Mouse (Mus musculus) myocyte (in vitro differentiated cells): ENCODE results near the gene Kctd21.

Experiments
- CEBPB ChIP-seq: IDR thresholded peaks from 2 replicates; pipeline ENCODE4 v1.6.1; 2011; ENCODE audit warnings: mild to moderate bottlenecking, moderate library complexity; ENCODE audit not compliant: poor library complexity, insufficient read depth, severe bottlenecking
- E2F4 ChIP-seq: IDR thresholded peaks from one replicate; pipeline ENCODE4 v1.6.1; 2011; ENCODE audit warnings: mild to moderate bottlenecking, control low read depth, moderate library complexity; ENCODE audit not compliant: insufficient read depth
- MAX ChIP-seq: IDR thresholded peaks from one replicate; pipeline ENCODE4 v1.6.1; 2011; ENCODE audit warnings: low read depth, mild to moderate bottlenecking, control low read depth
- MYOD1 ChIP-seq, 3 experiments: IDR thresholded peaks; one replicate each; pipeline ENCODE4 v1.6.1; 2011; ENCODE audit warnings: control low read depth in 2 of 3, low read depth in 2 of 3, mild to moderate bottlenecking in 2 of 3, moderate library complexity in 1 of 3; ENCODE audit not compliant: insufficient read length in 2 of 3, control insufficient read depth in 1 of 3
- MYOG ChIP-seq, 3 experiments: IDR thresholded peaks; one replicate each; pipeline ENCODE4 v1.6.1; 2011; ENCODE audit warnings: control low read depth in 2 of 3, low read depth in 2 of 3, mild to moderate bottlenecking in 2 of 3; ENCODE audit not compliant: insufficient read length in 2 of 3, control insufficient read depth in 1 of 3, insufficient read depth in 1 of 3
- POLR2A ChIP-seq: IDR thresholded peaks from one replicate; pipeline ENCODE4 v1.6.1; 2011; ENCODE audit warnings: low read depth, mild to moderate bottlenecking, control low read depth, moderate library complexity; ENCODE audit not compliant: insufficient read length
- POLR2AphosphoS2 ChIP-seq: IDR thresholded peaks from one replicate; pipeline ENCODE4 v1.6.1; 2011; ENCODE audit warnings: low read depth, control low read depth; ENCODE audit not compliant: insufficient read length
- REST ChIP-seq: IDR thresholded peaks from one replicate; pipeline ENCODE4 v1.6.1; 2011; ENCODE audit warnings: mild to moderate bottlenecking, control low read depth, moderate library complexity; ENCODE audit not compliant: insufficient read depth, insufficient read length
- TCF12 ChIP-seq: IDR thresholded peaks from one replicate; pipeline ENCODE4 v1.6.1; 2011; ENCODE audit warnings: mild to moderate bottlenecking, control low read depth; ENCODE audit not compliant: poor library complexity, insufficient read depth, severe bottlenecking
- TCF3 ChIP-seq: IDR thresholded peaks from one replicate; pipeline ENCODE4 v1.6.1; 2011; ENCODE audit warnings: low read depth, control low read depth; ENCODE audit not compliant: insufficient read length
- USF1 ChIP-seq: IDR thresholded peaks from one replicate; pipeline ENCODE4 v1.6.1; 2011; ENCODE audit warnings: low read depth, mild to moderate bottlenecking, control low read depth, moderate library complexity

GRCm38 (mm10) chr7:97317706-97318105 lies 14.4 kb upstream of the Kctd21 start:
- no peak for TF ChIP-seq TCF12
- no peak for TF ChIP-seq POLR2A
- TF ChIP-seq MYOD1 (IDR thresholded peaks at IDR 0.05; ENCODE audit: control insufficient read depth in 1 of 3, insufficient read length in 2 of 3, low read depth in 2 of 3) = no peak
- no peak for TF ChIP-seq TCF3
- TF ChIP-seq CEBPB = no peak
- TF ChIP-seq MYOG (IDR thresholded peaks at IDR 0.05; ENCODE audit: control insufficient read depth in 1 of 3, insufficient read depth in 1 of 3, insufficient read length in 2 of 3, low read depth in 2 of 3) = no peak
- no peak for TF ChIP-seq REST
- no peak for TF ChIP-seq MAX
- no peak for TF ChIP-seq POLR2AphosphoS2
- TF ChIP-seq E2F4 = no peak
- no peak for TF ChIP-seq USF1
